Mouse (Mus musculus): ENCODE measurements around the gene Polr2f. TPM values are rescaled to one million over a fixed set of nuclear protein-coding genes. Genes with fewer than 3 reads are reported as not detected.

Polr2f gene
- polyA plus RNA-seq, 1 experiment from 2014 or later = 328 TPM

GRCm38 (mm10) chr15:79123751-79124150 lies 17.1 kb upstream of the Polr2f start:
- 81% methylated on average over 6 of the region's 6 CpGs for WGBS
- H3K4me2 ChIP-seq (replicated peaks) = no peak overlapping the region

GRCm38 (mm10) chr15:79124331-79124875 lies 16.4 kb upstream of the Polr2f start:
- H3K4me2 ChIP-seq (replicated peaks) = no peak overlapping the region
- no peak overlapping the region for H3K4me3 ChIP-seq (replicated peaks)
- 81% methylated on average over 10 of the region's 10 CpGs for WGBS
- H3K27me3 ChIP-seq (replicated peaks) = no peaks in the 10 kb centered on the region
- no peak overlapping the region for H3K27ac ChIP-seq
- H3K4me1 ChIP-seq (replicated peaks) = no peaks in the 10 kb centered on the region
- ATAC-seq = no peak
- no peaks in the 10 kb centered on the region for H3K9me3 ChIP-seq
- H3K36me3 ChIP-seq = peaks cover 31% of the 10 kb centered on the region
- H3K9ac ChIP-seq = no peak overlapping the region

More at GRCm38 (mm10) chr15:79123751-79124150, 17.1 kb upstream of the Polr2f start:
- Histone ChIP-seq H3K9ac (no peak overlapping the region), H3K27me3 (replicated peaks) (no peaks in the 10 kb centered on the region), H3K27ac (no peak overlapping the region), H3K36me3 (peaks cover 31% of the 10 kb centered on the region), H3K4me1 (replicated peaks) (no peaks in the 10 kb centered on the region), H3K4me3 (replicated peaks) (no peak overlapping the region), H3K9me3 (no peaks in the 10 kb centered on the region)
- no peak for ATAC-seq

- H3K36me3 ChIP-seq = peaks cover 25% of the 10 kb centered on the region
- 81% methylated on average over 13 of the region's 13 CpGs for WGBS
- H3K4me3 ChIP-seq (replicated peaks) = no peak overlapping the region
- H3K4me1 ChIP-seq (replicated peaks) = no peaks in the 10 kb centered on the region
- H3K9me3 ChIP-seq = no peaks in the 10 kb centered on the region
- H3K27me3 ChIP-seq (replicated peaks) = no peaks in the 10 kb centered on the region
- no peak overlapping the region for H3K4me2 ChIP-seq (replicated peaks)
- H3K27ac ChIP-seq = no peak overlapping the region
- ATAC-seq = no peak
- no peak overlapping the region for H3K9ac ChIP-seq
These were observed 14.4 kb upstream of the Polr2f start for GRCm38 (mm10) chr15:79126217-79126932.

- ATAC-seq = no peak
- Histone ChIP-seq H3K27ac (no peak overlapping the region), H3K36me3 (peaks cover 28% of the 10 kb centered on the region), H3K4me2 (replicated peaks) (no peak overlapping the region), H3K4me3 (replicated peaks) (no peak overlapping the region), H3K9me3 (no peaks in the 10 kb centered on the region), H3K4me1 (replicated peaks) (no peaks in the 10 kb centered on the region), H3K9ac (no peak overlapping the region), H3K27me3 (replicated peaks) (no peaks in the 10 kb centered on the region)
- 93% methylated on average over 12 of the region's 12 CpGs for WGBS
These were observed 13.7 kb upstream of the Polr2f start for GRCm38 (mm10) chr15:79127101-79127500.

GRCm38 (mm10) chr15:79128208-79128607 lies 12.6 kb upstream of the Polr2f start:
- H3K9ac ChIP-seq = no peak overlapping the region
- no peaks in the 10 kb centered on the region for H3K27me3 ChIP-seq (replicated peaks)
- WGBS = 94% methylated on average over 5 of the region's 5 CpGs
- ATAC-seq = no peak
- no peak overlapping the region for H3K4me3 ChIP-seq (replicated peaks)
- no peak overlapping the region for H3K4me2 ChIP-seq (replicated peaks)
- H3K36me3 ChIP-seq = peaks cover 28% of the 10 kb centered on the region
- no peaks in the 10 kb centered on the region for H3K9me3 ChIP-seq
- no peaks in the 10 kb centered on the region for H3K4me1 ChIP-seq (replicated peaks)
- no peak overlapping the region for H3K27ac ChIP-seq

- no peaks in the 10 kb centered on the region for H3K9me3 ChIP-seq
- no peaks in the 10 kb centered on the region for H3K27me3 ChIP-seq (replicated peaks)
- 71% methylated on average over 7 of the region's 7 CpGs for WGBS
- no peak for ATAC-seq
- no peak overlapping the region for H3K4me3 ChIP-seq (replicated peaks)
- H3K4me1 ChIP-seq (replicated peaks) = no peaks in the 10 kb centered on the region
- H3K27ac ChIP-seq = no peak overlapping the region
- H3K36me3 ChIP-seq = peaks cover 30% of the 10 kb centered on the region
- H3K4me2 ChIP-seq (replicated peaks) = no peak overlapping the region
- no peak overlapping the region for H3K9ac ChIP-seq
These were observed 11.5 kb upstream of the Polr2f start for GRCm38 (mm10) chr15:79129311-79129710.

- Histone ChIP-seq H3K4me3 (replicated peaks) (no peak overlapping the region), H3K27me3 (replicated peaks) (no peaks in the 10 kb centered on the region), H3K27ac (no peak overlapping the region), H3K9me3 (no peaks in the 10 kb centered on the region), H3K4me1 (replicated peaks) (no peaks in the 10 kb centered on the region), H3K4me2 (replicated peaks) (no peak overlapping the region), H3K9ac (no peak overlapping the region), H3K36me3 (peaks cover 25% of the 10 kb centered on the region)
- whole genome bisulfite sequencing = 81% methylated on average over 10 of the region's 10 CpGs
- ATAC-seq = no peak
These were observed 10.0 kb upstream of the Polr2f start for GRCm38 (mm10) chr15:79130782-79131181.

GRCm38 (mm10) chr15:79131442-79131841 lies 9.4 kb upstream of the Polr2f start:
- no peaks in the 10 kb centered on the region for H3K9me3 ChIP-seq
- WGBS = 64% methylated on average over 7 of the region's 7 CpGs
- no peak for ATAC-seq
- no peaks in the 10 kb centered on the region for H3K4me1 ChIP-seq (replicated peaks)
- peaks cover 25% of the 10 kb centered on the region for H3K36me3 ChIP-seq
- no peaks in the 10 kb centered on the region for H3K27me3 ChIP-seq (replicated peaks)
- no peak overlapping the region for H3K9ac ChIP-seq
- no peak overlapping the region for H3K4me3 ChIP-seq (replicated peaks)
- no peak overlapping the region for H3K27ac ChIP-seq
- H3K4me2 ChIP-seq (replicated peaks) = no peak overlapping the region

GRCm38 (mm10) chr15:79133191-79133661 lies 7.6 kb upstream of the Polr2f start:
- no peak overlapping the region for H3K4me3 ChIP-seq (replicated peaks)
- peaks cover 11% of the 10 kb centered on the region; the same call in 1 of the 2 replicates for H3K36me3 ChIP-seq
- H3K27ac ChIP-seq = no peak overlapping the region
- no peak overlapping the region for H3K4me2 ChIP-seq (replicated peaks)
- H3K9me3 ChIP-seq = no peaks in the 10 kb centered on the region
- no peaks in the 10 kb centered on the region for H3K27me3 ChIP-seq (replicated peaks)
- WGBS = 74% methylated on average over 6 of the region's 6 CpGs
- H3K4me1 ChIP-seq (replicated peaks) = no peaks in the 10 kb centered on the region
- no peak overlapping the region for H3K9ac ChIP-seq
- ATAC-seq = no peak

- no peak overlapping the region for H3K4me3 ChIP-seq (replicated peaks)
- no peaks in the 10 kb centered on the region for H3K9me3 ChIP-seq
- no peak for ATAC-seq
- peaks cover 11% of the 10 kb centered on the region; the same call in 1 of the 2 replicates for H3K36me3 ChIP-seq
- H3K4me1 ChIP-seq (replicated peaks) = no peaks in the 10 kb centered on the region
- 87% methylated on average over 9 of the region's 9 CpGs for WGBS
- H3K27ac ChIP-seq = no peak overlapping the region
- H3K4me2 ChIP-seq (replicated peaks) = no peak overlapping the region
- H3K9ac ChIP-seq = no peak overlapping the region
- H3K27me3 ChIP-seq (replicated peaks) = no peaks in the 10 kb centered on the region
These were observed 6.1 kb upstream of the Polr2f start for GRCm38 (mm10) chr15:79134496-79135270.

- 74% methylated on average over 9 of the region's 9 CpGs for WGBS
- Histone ChIP-seq H3K36me3 (peaks cover 11% of the 10 kb centered on the region; the same call in 1 of the 2 replicates), H3K27me3 (replicated peaks) (no peaks in the 10 kb centered on the region), H3K4me2 (replicated peaks) (no peak overlapping the region), H3K9ac (no peak overlapping the region), H3K27ac (no peak overlapping the region), H3K9me3 (no peaks in the 10 kb centered on the region), H3K4me1 (replicated peaks) (no peaks in the 10 kb centered on the region), H3K4me3 (replicated peaks) (no peak overlapping the region)
- ATAC-seq = no peak
These were observed 5.5 kb upstream of the Polr2f start for GRCm38 (mm10) chr15:79135332-79135731.

GRCm38 (mm10) chr15:79135783-79136575 lies 4.8 kb upstream of the Polr2f start:
- Histone ChIP-seq H3K27me3 (replicated peaks) (no peaks in the 10 kb centered on the region), H3K4me3 (replicated peaks) (no peak overlapping the region), H3K9me3 (no peaks in the 10 kb centered on the region), H3K9ac (no peak overlapping the region), H3K27ac (no peak overlapping the region), H3K4me2 (replicated peaks) (no peak overlapping the region), H3K4me1 (replicated peaks) (no peaks in the 10 kb centered on the region), H3K36me3 (peaks cover 11% of the 10 kb centered on the region; the same call in 1 of the 2 replicates)
- ATAC-seq = no peak
- WGBS = 67% methylated on average over 11 of the region's 11 CpGs
